Mouse (Mus musculus) lung, embryonic 16.5 days (tissue): ENCODE data around the gene Slc11a1. TPM values are rescaled to one million over a fixed set of nuclear protein-coding genes. Genes with fewer than 3 reads are reported as not detected.
"Not testable (repeated sequence)": the region's sequence is repeated elsewhere in the genome, so short reads cannot be mapped to it uniquely, and the experiment has no call there.

Source experiments
- ATAC-seq: fragments of 200-750 bp; cut with Nextera tagmentation; 2 replicates; pipeline ENCODE4 v1.8.0; 2017; ENCODE audit warnings: low read depth, mild to moderate bottlenecking, moderate library complexity
- H3K27ac ChIP-seq: fragments of 300-500 bp; sonication (generic); 2 replicates; pipeline ENCODE4 v1.5.1; 2014; ENCODE audit warnings: mild to moderate bottlenecking, control low read depth, low read length
- H3K27me3 ChIP-seq: fragments of 300-500 bp; sonication (generic); 2 replicates; pipeline ENCODE4 v1.6.1; 2014; ENCODE audit warnings: low read depth, low read length, mixed read lengths; ENCODE audit not compliant: control insufficient read depth, insufficient read depth
- H3K36me3 ChIP-seq: fragments of 300-500 bp; sonication (generic); 2 replicates; pipeline ENCODE4 v1.6.1; 2014; ENCODE audit warnings: low read length; ENCODE audit not compliant: control insufficient read depth, insufficient read depth
- H3K4me1 ChIP-seq: fragments of 300-500 bp; sonication (generic); replicated peaks from 2 replicates; pipeline ENCODE4 v1.6.1; 2014; ENCODE audit warnings: low read length, mixed read lengths; ENCODE audit not compliant: control insufficient read depth, insufficient read depth
- H3K4me2 ChIP-seq: fragments of 300-500 bp; sonication (generic); 2 replicates; pipeline ENCODE4 v1.6.1; 2014; ENCODE audit warnings: low read depth, low read length, control low read depth
- H3K4me3 ChIP-seq: fragments of 300-500 bp; sonication (generic); 2 replicates; pipeline ENCODE4 v1.5.1; 2014; ENCODE audit warnings: mild to moderate bottlenecking, low read length, control low read depth
- H3K9ac ChIP-seq: fragments of 300-500 bp; sonication (generic); 2 replicates; pipeline ENCODE4 v1.6.1; 2014; ENCODE audit warnings: low read length, control low read depth
- H3K9me3 ChIP-seq: fragments of 300-500 bp; sonication (generic); 2 replicates; pipeline ENCODE4 v1.6.1; 2016; ENCODE audit warnings: low read length; ENCODE audit not compliant: control insufficient read depth
- WGBS: fragments of 180-500 bp; shearing (Covaris S2); extraction: QIAGEN DNeasy Blood & Tissue Kit; methylation state at CpG from one replicate; pipeline ENCODE4 v1.1.7; 2014; 5-methylcytosine and 5-hydroxymethylcytosine counted together
- polyA plus RNA-seq: library from polyadenylated mRNA; unstranded; fragments of >200 nt; fragmentation: Nextera tagmentation; extraction: Ambion mirVana; gene quantifications from 2 replicates; pipeline ENCODE4 v1.2.1, GENCODE M21; 2015

Slc11a1 gene
- 3.5 and 5.8 TPM in 2 replicates for polyA plus RNA-seq

DNA sequence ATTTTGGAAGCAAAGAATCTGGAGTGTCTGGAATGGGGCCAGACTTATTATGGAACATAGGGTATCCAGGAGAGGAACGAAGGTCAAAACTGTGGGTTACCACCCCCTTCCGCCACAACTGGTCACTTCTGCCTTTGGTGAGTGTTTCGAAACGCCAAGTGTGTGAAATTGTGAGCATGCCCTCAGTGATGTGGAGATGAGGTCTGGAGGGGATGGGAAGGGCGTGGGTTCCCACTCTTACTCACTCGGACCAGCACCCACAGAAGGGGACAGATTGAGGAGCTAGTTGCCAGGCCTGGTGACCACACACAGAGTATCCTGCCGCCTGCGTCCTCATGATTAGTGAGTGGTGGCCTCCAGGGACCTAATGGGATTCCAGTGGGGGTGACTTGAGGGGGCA lies at the start of gene Slc11a1:
Gene Slc11a1 (plus strand): TSS at position 216 of the 400 bp plus-strand sequence.
- Histone ChIP-seq H3K4me3 (no peak within 1 kb of the TSS), H3K36me3 (no peaks in the 10 kb centered on the region), H3K9me3 (no peaks in the 10 kb centered on the region), H3K4me2 (no peak within 1 kb of the TSS), H3K4me1 (no peaks in the 10 kb centered on the region), H3K27ac (no peak within 1 kb of the TSS), H3K9ac (no peak within 1 kb of the TSS), H3K27me3 (no peaks in the 10 kb centered on the region)
- 66% methylated on average over 8 of the region's 8 CpGs for WGBS
- ATAC-seq = no peak

GRCm38 (mm10) chr1:74326916-74327315 lies 48.1 kb upstream of the Slc11a1 start:
- H3K9ac ChIP-seq, H3K4me3 ChIP-seq, H3K27me3 ChIP-seq, H3K4me2 ChIP-seq, H3K27ac ChIP-seq, H3K36me3 ChIP-seq, H3K9me3 ChIP-seq, ATAC-seq: not testable (repeated sequence)
- peaks cover 15% of the 10 kb centered on the region for H3K4me1 ChIP-seq
- WGBS = 84% methylated on average over 2 of the region's 2 CpGs

DNA sequence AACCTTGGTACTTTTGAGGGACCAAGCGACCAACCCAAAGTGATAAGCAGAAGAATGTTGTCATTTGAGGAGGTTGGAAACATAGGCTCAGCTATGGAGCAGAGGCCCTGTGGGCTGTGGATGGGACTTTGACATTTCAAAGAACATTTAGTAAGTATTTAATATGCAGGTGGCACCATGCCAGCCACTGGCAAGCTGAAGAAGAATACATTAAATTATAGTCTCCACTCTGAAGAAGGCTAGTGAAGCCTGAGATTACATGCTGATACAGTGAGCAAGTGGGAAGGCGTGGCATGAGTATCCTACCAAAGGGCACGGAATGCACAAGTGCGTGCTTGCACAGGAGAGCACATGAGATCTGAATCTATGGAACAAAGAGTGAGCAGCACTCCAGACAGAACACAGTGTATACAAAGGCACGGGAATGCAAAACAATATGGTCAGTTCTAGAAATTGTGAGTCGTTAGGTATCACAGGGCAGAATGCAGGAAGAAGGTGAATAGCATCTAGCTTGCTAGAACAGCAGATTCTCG lies 45.0 kb upstream of the Slc11a1 start:
- H3K9ac ChIP-seq = no peak overlapping the region
- no peaks in the 10 kb centered on the region for H3K9me3 ChIP-seq
- no peak overlapping the region for H3K4me2 ChIP-seq
- no peak for ATAC-seq
- no peak overlapping the region for H3K4me3 ChIP-seq
- no peaks in the 10 kb centered on the region for H3K36me3 ChIP-seq
- 60% methylated on average over 7 of the region's 7 CpGs for WGBS
- H3K4me1 ChIP-seq = peaks cover 22% of the 10 kb centered on the region
- H3K27me3 ChIP-seq = no peaks in the 10 kb centered on the region
- peak overlapping the region; percentile 54 for H3K27ac ChIP-seq

GRCm38 (mm10) chr1:74331046-74331681 lies 43.8 kb upstream of the Slc11a1 start:
- no peaks in the 10 kb centered on the region for H3K36me3 ChIP-seq
- H3K9ac ChIP-seq = no peak overlapping the region; the same call in 1 of the 2 replicates
- H3K27me3 ChIP-seq = no peaks in the 10 kb centered on the region
- H3K4me3 ChIP-seq = no peak overlapping the region
- H3K4me1 ChIP-seq = peaks cover 22% of the 10 kb centered on the region
- no peak overlapping the region for H3K4me2 ChIP-seq
- no peaks in the 10 kb centered on the region for H3K9me3 ChIP-seq
- 67% methylated on average over 4 of the region's 4 CpGs for WGBS
- no peak for ATAC-seq
- H3K27ac ChIP-seq = peak overlapping the region; percentile 47

DNA sequence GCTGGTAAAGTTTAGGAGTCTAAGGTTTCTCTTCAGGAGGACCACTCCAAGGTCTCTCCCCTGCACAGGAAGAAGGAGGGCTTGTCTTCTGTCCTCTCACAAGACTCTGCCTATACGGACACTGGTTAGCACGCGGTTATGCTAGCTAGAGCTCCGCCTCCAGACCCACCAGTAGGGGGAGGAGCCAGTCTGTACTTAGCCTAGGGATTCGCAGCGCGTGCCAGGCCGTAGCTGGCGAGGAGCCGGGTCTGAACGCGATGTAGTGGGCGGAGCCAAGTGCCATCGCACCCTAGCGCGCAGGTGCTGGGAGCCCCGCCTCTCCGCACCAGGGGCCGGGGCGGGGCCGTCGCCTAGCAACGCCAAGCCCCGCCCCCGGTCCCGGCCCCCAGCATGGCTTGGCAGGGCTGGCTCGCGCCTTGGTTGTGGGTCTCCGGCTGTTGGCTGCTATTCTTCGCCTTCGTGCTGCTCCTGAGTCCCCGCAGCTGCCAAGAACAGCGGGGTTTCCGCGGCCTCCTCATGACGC lies 42.7 kb upstream of the Slc11a1 start:
- ATAC-seq = peak; percentile 96
- Histone ChIP-seq H3K36me3 (no peaks in the 10 kb centered on the region), H3K9ac (peak overlapping the region; percentile 68), H3K27ac (peak overlapping the region; percentile 89), H3K4me2 (peak overlapping the region; percentile 60), H3K4me1 (peaks cover 22% of the 10 kb centered on the region), H3K4me3 (peak overlapping the region; percentile 58), H3K27me3 (no peaks in the 10 kb centered on the region), H3K9me3 (no peaks in the 10 kb centered on the region)
- under 1% methylated on average over 35 of the region's 36 CpGs for WGBS

DNA sequence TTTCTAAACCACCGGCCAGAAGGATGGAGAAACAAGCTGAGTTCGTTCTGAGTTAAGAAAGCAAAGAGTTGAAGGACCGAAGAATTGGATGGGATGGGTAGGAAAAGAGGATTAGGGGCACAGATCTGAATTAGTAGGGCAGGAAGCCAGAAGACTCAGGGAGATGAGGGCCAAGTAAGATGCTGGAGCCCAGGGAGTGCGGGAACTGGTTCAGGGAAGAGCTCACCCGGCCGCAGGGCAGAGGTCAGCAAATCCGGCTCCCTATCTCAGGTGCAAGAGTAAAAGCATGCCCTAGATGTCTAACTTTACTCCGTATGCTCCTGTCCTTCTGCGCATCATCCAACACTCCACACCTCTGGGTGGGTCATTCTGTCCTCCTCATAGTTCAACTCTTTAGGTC lies 42.1 kb upstream of the Slc11a1 start:
- WGBS = 4% methylated on average over 9 of the region's 9 CpGs
- H3K4me3 ChIP-seq = peak overlapping the region; percentile 58
- no peaks in the 10 kb centered on the region for H3K27me3 ChIP-seq
- H3K4me1 ChIP-seq = peaks cover 22% of the 10 kb centered on the region
- ATAC-seq = no peak
- no peaks in the 10 kb centered on the region for H3K36me3 ChIP-seq
- peak overlapping the region; percentile 60 for H3K4me2 ChIP-seq
- no peaks in the 10 kb centered on the region for H3K9me3 ChIP-seq
- peak overlapping the region; percentile 89 for H3K27ac ChIP-seq
- H3K9ac ChIP-seq = peak overlapping the region; percentile 68

- Histone ChIP-seq H3K4me3 (no peak overlapping the region), H3K9me3 (no peaks in the 10 kb centered on the region), H3K36me3 (no peaks in the 10 kb centered on the region), H3K27ac (no peak overlapping the region), H3K4me1 (peaks cover 22% of the 10 kb centered on the region), H3K9ac (no peak overlapping the region), H3K4me2 (no peak overlapping the region), H3K27me3 (no peaks in the 10 kb centered on the region)
- no peak for ATAC-seq
- 88% methylated on average over 3 of the region's 3 CpGs for WGBS
Measured at GRCm38 (mm10) chr1:74334607-74335006, 40.4 kb upstream of the Slc11a1 start.

DNA sequence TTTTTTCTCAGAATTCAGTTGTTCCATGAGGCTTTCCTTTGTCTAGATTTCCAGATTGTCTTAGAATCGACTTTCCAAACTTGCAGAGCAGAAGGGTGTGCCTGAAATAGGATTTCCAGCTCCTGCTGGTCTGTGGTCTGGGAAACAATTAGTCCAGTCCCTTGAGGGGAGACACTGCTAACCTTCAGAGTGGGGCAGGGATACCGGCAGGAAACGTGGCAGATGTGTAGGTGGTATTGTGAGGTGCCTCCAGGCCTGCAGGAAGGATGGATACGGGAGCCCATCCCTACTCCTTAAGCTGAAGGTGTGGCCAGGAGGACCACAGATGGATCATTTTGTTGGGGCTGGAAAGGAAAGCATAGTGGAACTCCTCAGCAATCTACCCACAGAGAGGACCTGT lies 40.0 kb upstream of the Slc11a1 start:
- H3K27me3 ChIP-seq = no peaks in the 10 kb centered on the region
- WGBS = 72% methylated on average over 4 of the region's 4 CpGs
- H3K9me3 ChIP-seq = no peaks in the 10 kb centered on the region
- H3K9ac ChIP-seq = no peak overlapping the region
- H3K36me3 ChIP-seq = no peaks in the 10 kb centered on the region
- H3K4me2 ChIP-seq = no peak overlapping the region
- H3K27ac ChIP-seq = no peak overlapping the region
- no peak for ATAC-seq
- H3K4me1 ChIP-seq = peaks cover 18% of the 10 kb centered on the region
- H3K4me3 ChIP-seq = no peak overlapping the region

DNA sequence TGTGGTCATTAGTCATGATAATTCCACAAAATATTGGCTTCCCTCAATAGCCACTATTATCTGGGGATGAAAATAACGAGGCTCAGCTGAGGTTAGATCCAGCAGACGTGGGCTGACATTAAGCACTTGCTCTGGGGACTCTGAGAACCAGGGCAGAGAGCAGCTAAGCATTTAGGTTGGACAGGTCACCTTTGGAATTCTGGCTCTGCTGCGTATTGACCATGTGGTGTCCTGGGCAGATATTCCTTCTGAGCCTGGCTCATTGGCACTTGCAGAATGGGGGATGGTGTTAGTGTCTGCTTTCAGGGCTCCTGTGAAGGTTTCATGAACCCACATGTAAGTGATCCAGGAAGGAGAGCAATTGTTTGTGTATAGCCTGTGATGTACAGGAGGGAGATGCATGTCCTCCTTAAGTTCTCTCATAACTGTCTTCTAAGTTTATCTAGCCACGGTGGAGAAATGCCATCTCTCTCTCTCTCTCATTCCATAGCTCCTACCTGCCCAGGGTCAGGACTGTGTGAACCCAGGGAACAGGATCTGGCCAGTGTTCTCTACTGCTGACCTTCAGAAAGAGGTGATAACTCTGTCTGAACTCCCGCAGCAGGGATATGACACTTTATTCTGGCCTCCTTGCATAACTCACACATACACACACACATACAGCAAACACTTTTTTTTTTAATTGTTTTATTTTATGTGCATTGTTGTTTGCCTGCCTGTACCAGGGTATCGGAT lies 39.4 kb upstream of the Slc11a1 start:
- H3K9ac ChIP-seq = no peak overlapping the region
- no peak overlapping the region for H3K4me2 ChIP-seq
- H3K36me3 ChIP-seq = no peaks in the 10 kb centered on the region
- peaks cover 15% of the 10 kb centered on the region for H3K4me1 ChIP-seq
- ATAC-seq = no peak
- no peaks in the 10 kb centered on the region for H3K27me3 ChIP-seq
- 78% methylated on average over 6 of the region's 6 CpGs for WGBS
- no peaks in the 10 kb centered on the region for H3K9me3 ChIP-seq
- no peak overlapping the region for H3K27ac ChIP-seq
- H3K4me3 ChIP-seq = no peak overlapping the region
